Mouse (Mus musculus): ENCODE data around the gene 4930578G10Rik.

GRCm38 (mm10) chr4:42895118-42895517, 159.8 kb downstream of the 4930578G10Rik start:
- TF ChIP-seq CTCF (IDR thresholded peaks at IDR 0.05; ENCODE audit: borderline replicate concordance, insufficient read depth, low read depth, low read length) = no peak
- TF ChIP-seq POLR2A (IDR thresholded peaks at IDR 0.05; ENCODE audit: borderline replicate concordance, insufficient read depth, low read length) = no peak
